Mouse (Mus musculus): ENCODE measurements around the gene Mmachc.

DNA sequence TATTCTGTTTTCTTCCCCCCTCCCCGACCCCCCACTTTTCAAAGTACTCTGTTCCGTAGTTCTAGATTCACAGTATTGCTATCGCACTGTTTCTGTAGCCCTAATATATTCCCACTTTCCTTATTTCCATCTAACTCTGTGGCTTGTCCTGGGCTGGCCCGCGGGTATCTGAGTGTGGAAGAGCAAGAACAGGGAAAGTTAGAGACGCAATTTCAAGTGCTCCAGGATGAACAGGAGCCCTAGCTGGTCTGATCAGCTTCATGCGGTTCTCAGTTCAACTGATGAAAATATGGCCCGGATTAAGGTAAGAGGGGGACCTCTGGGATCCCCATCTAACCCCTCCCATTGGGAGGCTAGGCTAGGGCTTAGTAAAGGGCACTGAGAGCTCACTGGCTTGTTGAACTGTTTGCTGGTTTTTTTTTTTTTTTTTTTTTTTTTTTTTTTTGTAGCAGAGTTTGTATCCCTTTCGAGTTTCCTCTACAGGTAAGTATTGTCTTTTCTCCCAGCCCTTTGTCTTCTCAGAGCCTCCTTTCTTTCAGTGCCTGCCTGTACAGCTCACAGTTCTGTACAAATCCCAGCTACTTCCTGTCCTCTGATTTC, 685 bp upstream of the Mmachc start:
- TF ChIP-seq MAX (IDR thresholded peaks at IDR 0.05; ENCODE audit: low read depth): no peak
- no peak for TF ChIP-seq USF1 (IDR thresholded peaks at IDR 0.05; ENCODE audit: low read depth)
- no peak for TF ChIP-seq MYOD1 (IDR thresholded peaks at IDR 0.05; ENCODE audit: control insufficient read depth in 1 of 3, insufficient read length in 2 of 3, low read depth in 2 of 3)
- TF ChIP-seq POLR2A (IDR thresholded peaks at IDR 0.05; ENCODE audit: insufficient read length, low read depth): no peak
- no peak for TF ChIP-seq POLR2AphosphoS2 (IDR thresholded peaks at IDR 0.05; ENCODE audit: insufficient read length, low read depth)
- TF ChIP-seq MYOG (IDR thresholded peaks at IDR 0.05; ENCODE audit: control insufficient read depth in 1 of 3, insufficient read depth in 1 of 3, insufficient read length in 2 of 3, low read depth in 2 of 3): no peak
- no peak for TF ChIP-seq TCF12 (IDR thresholded peaks at IDR 0.05; ENCODE audit: insufficient read depth, poor library complexity, severe bottlenecking)
- no peak for TF ChIP-seq E2F4 (IDR thresholded peaks at IDR 0.05; ENCODE audit: insufficient read depth)
- no peak for TF ChIP-seq SRF (IDR thresholded peaks at IDR 0.05; ENCODE audit: control insufficient read depth, insufficient read length, low read depth)
- TF ChIP-seq REST (IDR thresholded peaks at IDR 0.05; ENCODE audit: insufficient read depth, insufficient read length): no peak
